Mouse (Mus musculus): Measurements from ENCODE around the gene Pafah2.

DNA sequence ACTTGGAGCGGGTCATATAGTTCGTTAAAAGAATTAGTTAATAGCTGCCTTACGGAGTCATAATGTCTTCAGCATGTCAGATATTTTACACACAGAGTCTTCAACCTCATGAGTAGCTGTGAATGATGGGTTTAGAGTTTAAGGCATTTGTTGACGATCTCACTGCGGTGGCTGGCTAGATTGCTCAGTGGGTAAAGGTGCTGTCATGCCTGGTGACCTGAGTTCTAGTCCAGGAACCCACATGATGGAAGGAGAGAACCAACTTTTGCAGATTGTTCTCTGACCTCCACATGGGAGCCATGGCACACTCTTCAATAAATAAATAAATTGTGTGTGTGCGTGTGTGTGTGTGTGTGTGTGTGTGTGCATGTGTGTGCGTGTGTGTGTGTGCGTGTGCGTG is 1.6 kb downstream of the Pafah2 start:
- TF ChIP-seq POLR2A (IDR thresholded peaks at IDR 0.05; ENCODE audit: borderline replicate concordance, control insufficient read depth, low read depth, low read length) (no peak), CTCF (IDR thresholded peaks at IDR 0.05; ENCODE audit: control insufficient read depth, insufficient read depth, low read length) (no peak)

Measured in bone marrow, adult 2 months (tissue).